Mouse (Mus musculus) forelimb bud, embryonic 11.5 days (tissue): ENCODE results near the gene Dusp16.

Experiments
- DNase-seq: peaks from one replicate; pipeline ENCODE4 v3.0.0-alpha.2; 2012; ENCODE audit warnings: low read depth, low spot score

Dusp16 gene

GRCm38 (mm10) chr6:134743568-134743967 is 48.9 kb downstream of the Dusp16 start:
- no peak for DNase-seq

- DNase-seq: no peak
Measured at GRCm38 (mm10) chr6:134736853-134737252, 55.6 kb downstream of the Dusp16 start.

GRCm38 (mm10) chr6:134733800-134734221 is 58.6 kb downstream of the Dusp16 start:
- DNase-seq: no peak

- no peak for DNase-seq
Measured at GRCm38 (mm10) chr6:134732813-134733212, 59.6 kb downstream of the Dusp16 start.

DNA sequence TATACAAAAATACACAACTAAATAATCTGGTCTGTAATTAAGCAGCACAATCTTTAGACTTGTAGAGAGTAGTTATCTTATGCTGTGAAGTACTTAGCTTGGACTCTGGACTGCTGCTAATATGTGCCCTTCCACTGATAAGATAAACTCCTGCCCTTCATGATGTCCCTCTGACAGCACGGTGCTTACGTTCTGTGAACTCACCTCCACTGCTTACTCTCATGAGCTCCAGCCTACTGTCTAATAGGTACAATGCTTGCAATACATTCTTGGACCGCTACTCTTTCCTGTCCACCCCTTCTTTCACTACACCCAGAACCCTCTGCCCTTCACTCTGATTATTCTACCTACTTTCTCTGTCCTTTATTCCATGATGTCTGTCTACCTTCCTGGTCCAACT is 61.4 kb downstream of the Dusp16 start:
- DNase-seq: no peak

DNA sequence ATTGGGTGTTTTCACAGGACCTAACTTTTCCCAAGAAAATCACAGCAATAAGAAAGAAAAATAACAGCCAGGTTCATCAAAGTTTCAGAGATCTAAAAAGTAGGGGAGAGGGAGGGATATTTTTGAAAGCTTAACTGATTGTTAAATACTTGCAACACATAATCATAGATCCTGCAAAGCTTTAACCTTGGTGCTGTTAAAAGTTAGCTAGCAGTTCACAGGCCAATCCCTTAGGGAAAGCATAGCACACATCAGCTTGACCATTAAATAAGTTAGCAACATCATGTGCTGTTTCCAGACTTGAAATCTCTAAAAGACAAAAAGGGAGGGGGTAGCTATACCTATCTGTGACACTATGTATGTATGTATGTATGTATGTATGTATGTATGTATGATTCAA is 67.0 kb downstream of the Dusp16 start:
- DNase-seq: no peak

- DNase-seq: no peak
Measured at GRCm38 (mm10) chr6:134723833-134724553, 68.4 kb downstream of the Dusp16 start.

DNA sequence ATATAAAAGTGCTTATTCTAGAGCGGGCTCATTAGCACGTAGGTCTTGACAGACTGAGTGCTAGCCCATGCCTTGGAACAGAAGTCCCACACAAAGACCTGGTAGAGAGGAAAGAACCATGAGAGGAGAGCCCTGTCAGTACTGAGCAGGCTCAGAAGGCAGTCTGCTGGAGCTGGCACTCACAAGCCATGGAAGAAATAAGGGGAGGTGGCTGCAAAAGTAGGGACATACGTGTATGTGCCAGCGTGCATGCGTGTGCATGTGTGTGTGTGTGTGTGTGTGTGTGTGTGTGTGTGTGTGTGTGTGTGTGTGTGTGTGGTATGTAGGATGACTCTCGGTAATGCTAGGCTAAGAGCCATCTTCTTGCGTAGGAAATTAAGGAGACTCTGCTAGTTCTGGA is 69.1 kb downstream of the Dusp16 start:
- DNase-seq: no peak

GRCm38 (mm10) chr6:134722906-134723305 is 69.5 kb downstream of the Dusp16 start:
- DNase-seq: no peak

DNA sequence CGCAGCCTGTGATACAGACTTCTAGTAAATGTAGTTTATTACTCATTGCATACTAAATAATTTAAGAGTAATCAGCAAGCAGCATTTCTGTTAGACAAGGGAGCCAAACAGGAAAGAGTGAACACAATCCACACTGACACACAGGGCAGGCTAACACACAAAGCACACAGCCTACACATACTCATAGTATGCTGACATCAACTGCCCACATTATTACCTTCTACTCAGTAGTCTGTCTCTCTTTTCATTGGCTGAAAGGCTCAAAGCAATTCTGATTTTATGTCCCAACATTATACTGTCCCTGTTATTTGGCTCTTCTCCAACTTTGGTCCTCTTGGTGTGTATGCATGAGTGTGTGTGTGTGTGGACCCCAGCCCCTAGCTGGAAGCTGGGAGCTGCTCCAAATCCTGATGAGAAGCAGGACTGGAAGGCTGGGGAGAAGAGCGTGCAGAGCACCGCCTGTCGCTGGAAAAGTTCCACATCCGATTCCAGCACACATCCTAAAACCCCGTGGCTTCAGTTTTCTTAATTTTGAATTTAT is 70.6 kb downstream of the Dusp16 start:
- DNase-seq: no peak

- no peak for DNase-seq
Measured at GRCm38 (mm10) chr6:134720150-134720549, 72.3 kb downstream of the Dusp16 start.

DNA sequence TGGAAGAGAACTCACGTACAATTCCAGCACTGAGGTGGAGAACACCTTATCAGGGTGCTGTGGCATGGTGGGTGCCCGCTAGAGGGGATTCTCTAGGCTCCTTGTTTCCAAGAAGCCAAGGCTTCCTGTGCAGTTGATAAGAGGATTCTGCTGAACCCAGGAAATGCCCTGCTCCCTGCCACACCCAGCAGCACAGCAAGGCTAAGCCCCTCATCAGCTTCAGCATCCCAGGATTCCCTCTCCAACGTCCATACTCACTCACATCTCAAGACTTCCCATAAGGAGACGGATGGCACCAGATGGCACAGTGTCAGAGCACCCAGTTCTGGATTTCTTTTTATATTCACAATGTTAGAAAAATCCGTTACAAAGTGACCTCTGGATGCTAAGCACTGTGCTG is 73.3 kb downstream of the Dusp16 start:
- no peak for DNase-seq

DNA sequence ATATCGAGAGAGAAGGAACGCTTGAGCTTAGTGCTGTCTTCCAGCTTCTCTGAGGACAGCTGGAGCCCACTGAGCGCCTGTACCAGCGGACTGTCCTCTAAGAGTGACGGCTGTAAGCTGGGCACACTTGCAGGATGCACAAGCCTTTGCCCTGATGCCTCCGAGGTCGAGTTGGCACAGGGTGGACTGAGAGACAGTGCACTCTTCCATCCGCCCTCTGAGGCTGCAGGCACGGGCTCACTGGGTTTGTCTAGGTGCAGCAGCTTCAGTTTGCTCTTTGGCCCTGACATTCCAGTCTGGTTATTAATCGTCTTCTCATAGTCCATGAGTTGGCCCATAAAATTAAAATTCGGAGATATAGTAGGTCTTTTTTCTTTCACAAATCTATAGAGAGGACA is 73.8 kb downstream of the Dusp16 start:
- DNase-seq: no peak

- DNase-seq: no peak
Measured at GRCm38 (mm10) chr6:134717886-134718667, 74.3 kb downstream of the Dusp16 start.

- DNase-seq: no peak
Measured at GRCm38 (mm10) chr6:134716168-134716587, 76.2 kb downstream of the Dusp16 start.

- no peak for DNase-seq
Measured at GRCm38 (mm10) chr6:134713897-134714296, 78.5 kb downstream of the Dusp16 start.

GRCm38 (mm10) chr6:134713321-134713720 is 79.1 kb downstream of the Dusp16 start:
- DNase-seq: no peak

- no peak for DNase-seq
Measured at GRCm38 (mm10) chr6:134710020-134710419, 82.4 kb downstream of the Dusp16 start.

- DNase-seq: no peak
Measured at GRCm38 (mm10) chr6:134706467-134706866, 86.0 kb downstream of the Dusp16 start.

DNA sequence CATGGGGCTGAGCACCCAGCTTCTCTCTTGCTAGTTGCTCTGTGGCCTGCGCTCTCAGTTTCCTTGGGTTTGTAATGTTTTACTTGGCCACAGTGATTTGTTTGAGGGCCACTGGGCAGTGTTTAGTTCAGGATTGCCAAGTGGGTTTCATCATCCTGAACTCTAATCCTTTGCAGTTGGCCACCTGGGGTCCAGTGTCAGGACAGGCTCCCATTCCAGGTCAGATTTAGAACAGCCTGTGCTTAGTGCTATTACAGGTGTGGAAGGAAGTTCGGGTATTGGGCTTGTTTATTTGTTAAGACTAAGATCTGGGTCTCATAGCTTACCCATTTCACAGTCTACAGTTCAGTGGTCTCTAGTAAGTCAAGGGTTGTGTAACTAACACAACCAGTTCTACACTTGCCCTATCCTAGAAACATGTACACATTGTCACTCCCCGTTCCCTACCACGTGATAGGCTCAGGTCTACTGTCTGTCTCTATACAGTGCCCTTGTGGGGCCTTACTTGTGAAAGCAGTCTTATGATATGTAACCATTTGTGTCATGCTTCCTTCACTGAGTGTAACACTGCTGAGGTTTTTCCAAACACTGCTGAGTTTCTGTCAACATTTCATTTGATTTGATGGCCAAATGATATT is 89.3 kb downstream of the Dusp16 start:
- DNase-seq: no peak

- no peak for DNase-seq
Measured at GRCm38 (mm10) chr6:134702184-134702583, 90.2 kb downstream of the Dusp16 start.

GRCm38 (mm10) chr6:134701211-134701602 is 91.2 kb downstream of the Dusp16 start:
- DNase-seq: no peak
